Mouse (Mus musculus): ENCODE results near the gene Rab9. TPM values are rescaled to one million over a fixed set of nuclear protein-coding genes. Genes with fewer than 3 reads are reported as not detected.
"Not testable (repeated sequence)": the region's sequence is repeated elsewhere in the genome, so short reads cannot be mapped to it uniquely, and the experiment has no call there.

The Rab9 gene
- total RNA-seq (2021): 10 to 100 TPM; 45.5 to 48.2 TPM
- long read RNA-seq, experiment 1, transcript Rab9-202 (3 exons, 1,447 nt): major isoform, 13 of 14 reads
- long read RNA-seq, experiment 1, partial matches to known transcripts: 0 of 14 reads
- long read RNA-seq, experiment 1, other reads (novel, unspliced or antisense): 1 of 14 reads
- long read RNA-seq, experiment 2, transcript Rab9-202 (3 exons, 1,447 nt): major isoform, 64 of 64 reads
- long read RNA-seq, experiment 2, partial matches to known transcripts: 0 of 64 reads
- long read RNA-seq, experiment 2, other reads (novel, unspliced or antisense): 0 of 64 reads

DNA sequence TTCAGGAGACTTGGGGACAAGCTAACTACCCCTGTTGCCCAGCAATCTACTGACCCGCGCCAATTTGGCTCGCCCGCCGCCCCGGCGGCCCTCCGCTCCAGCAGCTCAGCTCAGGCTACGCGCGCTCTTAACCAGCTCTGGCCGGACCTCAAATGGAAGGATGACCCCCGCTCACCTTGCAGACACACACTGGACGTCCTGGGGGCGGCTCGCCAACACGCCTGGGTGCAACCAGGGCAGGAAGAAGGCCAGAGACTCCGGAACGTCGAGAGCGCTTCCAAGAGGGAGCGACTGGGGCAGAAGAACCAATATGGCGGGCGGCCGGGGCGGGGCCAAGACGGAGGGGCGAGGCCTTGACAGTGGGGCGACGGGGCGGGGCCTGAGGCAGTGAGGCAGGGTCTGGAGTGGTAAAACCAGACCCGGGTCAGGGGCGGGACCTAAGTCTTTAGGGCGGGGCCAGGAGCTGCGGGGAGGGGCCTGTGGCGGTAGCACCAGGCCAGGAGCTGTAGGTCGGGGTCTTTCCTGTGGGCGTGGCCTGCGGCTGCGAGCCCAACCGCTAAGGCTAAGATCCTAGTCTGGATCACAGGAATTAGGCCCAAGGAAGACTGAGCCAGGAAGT lies at the start of gene Rab9:
Gene Rab9 (minus strand): TSS at position 503 of the 619 bp plus-strand sequence.
- peak; percentile 87 for DNase-seq (ENCODE audit: low spot score in 2 of 2)

DNA sequence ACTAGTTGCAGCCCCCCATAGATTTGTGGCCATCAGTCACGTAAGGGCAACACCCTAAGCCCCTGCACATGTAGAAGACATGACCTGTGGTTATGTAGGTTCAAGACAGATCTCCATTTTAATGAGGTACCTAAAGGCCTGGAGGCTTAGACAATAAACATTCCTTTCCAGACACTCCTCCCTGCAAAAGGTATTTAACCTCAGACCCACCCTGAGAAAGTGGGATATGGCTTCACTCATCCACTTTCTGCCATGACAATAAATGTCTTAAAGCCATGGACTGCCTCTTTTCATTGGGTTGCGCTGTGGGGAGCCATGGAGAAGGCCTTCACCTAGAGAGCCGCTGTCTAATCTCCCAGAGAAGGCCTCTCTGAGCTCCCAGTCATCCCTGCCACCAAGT lies 48.5 kb upstream of the Rab9 start:
- DNase-seq (ENCODE audit: low spot score in 2 of 2): no peak

DNA sequence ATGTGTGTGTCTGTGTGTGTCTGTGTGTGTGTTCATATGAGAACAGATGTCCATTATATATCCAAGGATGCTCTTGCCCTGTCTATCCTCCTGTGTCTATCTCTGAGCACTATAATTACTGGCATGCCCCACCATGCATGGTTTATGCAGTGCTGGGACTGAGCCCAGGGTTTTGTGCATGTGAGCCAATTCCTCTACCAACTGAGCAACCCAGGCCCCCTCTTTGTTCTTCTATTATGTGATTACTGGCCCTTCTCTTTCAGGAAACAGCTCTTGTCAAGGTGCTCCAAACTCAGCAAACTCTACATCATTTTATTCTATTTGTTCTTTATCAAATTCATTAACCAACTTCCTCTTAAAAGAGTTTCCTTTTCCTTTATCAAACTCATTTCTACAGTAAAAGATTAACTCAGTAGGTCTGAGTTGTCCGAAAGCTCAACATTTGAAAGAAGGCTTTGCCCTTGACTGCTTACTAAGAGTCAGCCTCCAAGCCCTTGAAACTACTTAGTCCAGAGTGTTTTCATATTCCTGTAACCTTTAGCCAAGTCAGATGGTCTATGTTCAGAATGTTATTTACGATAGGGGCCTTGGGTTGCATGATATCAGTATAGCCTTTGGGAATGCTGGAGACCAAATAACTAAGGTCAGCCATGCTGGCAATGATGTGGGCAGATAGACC lies 46.1 kb upstream of the Rab9 start:
- DNase-seq (ENCODE audit: low spot score in 2 of 2): no peak

- DNase-seq (ENCODE audit: low spot score in 2 of 2): no peak
Measured at GRCm38 (mm10) chrX:166520782-166521181, 41.1 kb upstream of the Rab9 start.

- DNase-seq (ENCODE audit: low spot score in 2 of 2): no peak
Measured at GRCm38 (mm10) chrX:166518345-166518744, 38.7 kb upstream of the Rab9 start, which contains the start of gene Tceanc. Gene Tceanc (minus strand): TSS chrX:166518567.

- no peak for DNase-seq (ENCODE audit: low spot score in 2 of 2)
Measured at GRCm38 (mm10) chrX:166516631-166517030, 37.0 kb upstream of the Rab9 start.

GRCm38 (mm10) chrX:166515923-166516322 lies 36.3 kb upstream of the Rab9 start:
- no peak for DNase-seq (ENCODE audit: low spot score in 2 of 2)

DNA sequence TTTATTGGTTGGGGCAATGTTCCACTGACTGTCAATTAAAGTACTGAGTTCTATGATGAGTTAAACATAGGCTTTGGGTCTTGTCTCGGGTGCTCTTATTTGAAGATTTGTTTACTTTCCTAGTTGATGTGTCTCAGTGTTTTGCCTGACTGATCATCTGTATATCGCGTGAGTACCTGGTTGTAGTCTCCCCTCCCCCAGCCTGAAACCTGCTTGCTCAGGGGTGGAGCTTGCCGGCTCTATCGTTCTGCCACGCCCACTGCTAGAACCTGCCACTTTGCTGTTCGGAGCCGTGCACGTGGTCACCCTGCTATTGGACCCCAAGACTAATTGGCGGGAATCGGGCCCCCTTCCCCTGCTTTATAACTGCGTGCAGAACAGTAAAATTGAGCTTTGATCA lies 34.4 kb upstream of the Rab9 start:
- DNase-seq (ENCODE audit: low spot score in 2 of 2): not testable (repeated sequence)

DNA sequence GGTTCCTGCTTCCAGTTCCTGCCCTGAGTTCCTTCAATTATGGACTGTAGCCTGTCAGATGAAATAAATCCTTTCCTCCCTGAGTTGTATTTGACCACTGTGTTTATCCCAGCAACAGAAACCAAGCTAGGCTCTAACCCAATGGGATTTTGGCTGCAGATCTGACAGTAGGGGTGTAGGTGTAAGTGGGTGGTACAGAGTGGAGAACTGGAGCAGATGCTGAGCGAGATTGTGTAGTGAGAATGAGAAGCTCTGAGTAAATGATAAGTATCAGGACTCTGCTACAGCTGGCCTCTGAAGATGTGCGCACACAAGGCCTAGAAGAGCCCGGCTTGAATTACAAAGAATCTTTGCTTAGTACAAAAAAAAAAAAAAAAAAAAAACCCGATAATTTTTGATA lies 32.4 kb upstream of the Rab9 start:
- DNase-seq (ENCODE audit: low spot score in 2 of 2): no peak

- DNase-seq (ENCODE audit: low spot score in 2 of 2): no peak
Measured at GRCm38 (mm10) chrX:166511107-166511506, 31.4 kb upstream of the Rab9 start.

DNA sequence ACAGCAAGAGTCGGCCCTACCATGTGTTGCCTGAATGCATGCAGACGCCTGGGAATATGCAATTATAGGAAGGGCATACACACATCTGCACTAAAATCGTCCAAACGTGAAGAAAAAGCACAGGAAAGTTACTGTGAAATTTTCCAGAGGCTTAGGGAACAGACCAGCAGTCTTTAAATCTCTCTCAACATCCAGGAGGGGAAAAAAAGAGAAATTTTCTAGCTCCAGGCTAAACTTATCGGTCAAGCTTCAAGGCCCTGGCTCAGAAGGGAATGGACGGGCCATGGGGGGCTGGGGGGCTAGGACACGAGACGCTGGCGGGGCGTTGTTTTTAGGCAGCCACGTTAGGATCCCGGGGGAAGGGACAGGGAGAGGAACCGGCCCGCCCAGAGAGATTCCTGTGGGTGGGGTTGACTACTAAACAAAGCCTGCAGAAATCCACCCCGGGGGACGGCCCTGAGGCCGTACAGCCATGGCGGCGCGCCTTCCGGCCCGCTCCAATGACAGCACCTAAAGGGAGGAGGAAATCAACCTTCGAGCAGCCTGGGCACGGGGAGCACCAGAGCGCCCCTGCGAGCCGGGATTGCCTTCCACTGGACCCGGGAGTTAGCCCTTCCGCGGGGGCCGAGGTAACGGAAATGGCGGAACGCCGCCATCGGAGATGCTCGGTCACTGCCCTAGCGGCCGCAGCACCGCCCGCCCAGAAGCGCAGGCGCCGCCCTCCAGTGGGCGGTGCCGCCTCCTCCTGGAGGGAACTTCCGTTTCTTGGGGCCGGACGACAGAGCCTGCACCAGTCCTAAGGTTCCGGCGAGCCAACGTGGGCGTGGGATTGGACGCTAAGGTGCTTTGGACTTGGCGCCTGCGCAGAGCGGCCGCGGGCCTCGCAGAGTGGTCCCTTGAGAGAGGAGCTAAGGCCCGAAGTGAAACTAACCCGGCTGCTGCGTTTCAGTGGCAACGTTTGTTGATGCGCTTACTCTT lies 30.4 kb upstream of the Rab9 start:
- peak; percentile 73 to 80 for DNase-seq (ENCODE audit: low spot score in 2 of 2)

DNA sequence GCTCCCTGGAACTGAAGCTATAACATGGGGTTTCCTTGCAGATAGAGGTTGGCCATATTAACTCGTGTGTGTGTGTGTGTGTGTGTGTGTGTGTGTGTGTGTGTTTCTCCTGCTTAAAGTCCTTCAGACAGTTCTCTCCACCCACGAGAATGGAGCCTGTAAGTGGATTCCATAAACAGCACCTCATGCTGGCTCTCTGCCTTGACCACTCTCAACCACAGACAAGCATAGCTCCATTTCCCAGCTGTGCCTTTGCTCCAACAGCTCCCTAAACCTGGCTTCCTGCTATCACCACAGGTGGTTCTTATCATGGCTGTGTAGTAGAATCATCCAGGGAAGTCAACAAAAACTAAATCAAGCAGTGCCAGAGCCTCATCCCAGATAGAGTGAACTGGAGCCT lies 24.8 kb upstream of the Rab9 start:
- no peak for DNase-seq (ENCODE audit: low spot score in 2 of 2)

DNA sequence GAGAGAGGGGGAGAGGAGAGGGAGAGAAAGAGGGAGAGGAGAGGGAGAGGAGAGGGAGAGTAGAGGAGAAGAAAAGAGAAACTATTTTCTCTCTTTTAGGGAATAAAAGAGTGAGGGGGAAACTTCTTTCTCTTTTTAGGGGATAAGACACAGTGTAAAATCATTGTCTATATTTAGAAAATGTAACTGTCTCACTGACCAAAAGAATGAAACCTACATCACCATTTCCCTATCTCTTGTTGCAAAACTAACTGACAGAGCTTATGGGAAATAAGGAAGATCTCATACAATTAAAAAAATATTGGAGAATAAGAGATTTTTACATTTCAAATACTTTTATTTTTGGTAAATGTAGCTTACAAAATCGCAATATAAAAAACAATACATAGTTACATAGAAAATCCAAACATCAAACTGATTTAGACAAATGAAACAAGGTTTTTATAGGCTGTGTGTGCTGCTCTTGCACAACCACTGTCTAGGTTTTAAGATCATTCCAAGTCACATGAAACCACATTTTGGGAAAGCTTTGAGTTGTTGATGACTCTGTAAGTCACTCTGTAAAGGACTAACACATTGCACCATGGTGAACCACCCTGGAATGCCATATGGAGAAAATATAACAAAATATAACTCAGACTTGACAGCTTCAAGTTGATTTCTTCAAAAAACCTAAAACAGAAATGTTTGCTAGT lies 20.0 kb upstream of the Rab9 start:
- no peak for DNase-seq (ENCODE audit: low spot score in 2 of 2)

DNA sequence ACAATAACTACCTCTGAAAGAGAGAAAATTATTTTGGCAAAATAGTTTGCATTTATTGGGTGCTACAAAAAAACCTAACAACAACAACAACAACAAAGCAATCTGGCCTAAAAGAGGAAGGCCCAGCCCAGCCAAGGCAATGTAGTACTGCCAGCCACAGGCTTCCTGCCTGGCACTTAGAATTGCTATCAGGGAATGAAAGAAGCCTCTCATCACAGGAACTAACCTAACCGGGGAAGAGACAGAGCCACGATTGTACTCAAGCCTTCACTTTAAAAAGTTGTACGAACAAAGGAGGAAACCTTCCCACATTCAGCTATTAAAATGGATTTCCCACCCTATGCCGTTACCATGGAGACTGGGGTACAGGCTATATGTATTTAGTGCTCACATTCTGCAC lies 18.1 kb upstream of the Rab9 start:
- DNase-seq (ENCODE audit: low spot score in 2 of 2): no peak

GRCm38 (mm10) chrX:166495052-166495451 lies 15.4 kb upstream of the Rab9 start:
- DNase-seq (ENCODE audit: low spot score in 2 of 2): no peak

DNA sequence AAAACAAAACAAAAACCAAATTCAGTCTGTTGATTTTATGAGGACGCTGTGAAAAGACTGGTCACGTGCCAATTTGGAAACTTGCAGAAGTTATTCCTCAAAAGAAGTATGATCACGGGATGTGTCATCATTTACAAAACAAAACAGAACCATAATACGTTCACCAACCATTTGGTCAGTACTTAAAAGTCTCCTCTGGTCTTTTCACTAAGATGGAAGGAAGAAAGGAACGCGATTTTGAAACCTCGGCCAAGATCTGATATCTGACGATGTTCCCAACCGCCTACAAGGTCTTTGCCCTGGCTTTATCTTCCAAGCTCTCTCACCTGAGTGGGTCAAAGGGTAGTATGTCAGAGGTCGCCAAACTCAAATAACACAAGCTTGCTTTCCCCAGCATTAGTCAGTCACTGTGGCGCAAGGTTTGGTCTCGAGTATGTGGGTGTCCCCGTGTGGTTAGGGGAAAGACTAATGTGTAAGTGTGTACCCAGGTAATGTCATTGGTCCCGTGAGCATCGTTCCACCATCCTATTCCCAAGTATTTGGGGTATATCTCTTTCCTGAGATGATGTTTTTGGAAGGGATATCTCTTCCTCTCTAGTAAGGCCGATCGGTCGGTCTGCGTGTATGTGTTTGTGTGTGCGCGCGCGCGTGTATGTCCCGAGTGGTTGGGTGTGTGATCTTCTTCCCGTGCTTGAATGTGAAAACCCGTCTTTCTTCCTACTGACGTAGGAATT lies 869 bp downstream of the Rab9 start:
- DNase-seq (ENCODE audit: low spot score in 2 of 2): peak in 1 of 2 experiments; percentile 8

DNA sequence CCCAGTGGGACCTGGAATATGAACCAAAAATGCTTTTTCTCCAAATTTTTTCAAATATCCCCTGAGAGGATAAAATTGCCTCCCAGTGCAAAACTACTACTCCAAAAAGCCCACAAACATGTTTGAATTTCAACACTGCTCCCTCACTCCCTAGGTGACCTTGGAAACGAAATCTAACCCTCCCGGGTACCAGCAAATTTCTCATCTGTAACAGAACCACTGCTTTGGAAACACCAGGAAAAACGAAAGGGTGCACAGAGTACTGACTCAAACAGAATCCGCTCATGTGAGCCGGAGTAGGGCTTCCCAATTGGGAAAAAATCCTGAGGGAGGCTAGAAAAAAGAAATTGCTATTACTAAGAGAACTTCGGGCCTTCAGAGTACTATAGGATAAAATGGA lies 2.3 kb downstream of the Rab9 start:
- no peak for DNase-seq (ENCODE audit: low spot score in 2 of 2)

- no peak for DNase-seq (ENCODE audit: low spot score in 2 of 2)
Measured at GRCm38 (mm10) chrX:166472612-166473011, 7.1 kb downstream of the Rab9 start.

- no peak for DNase-seq (ENCODE audit: low spot score in 2 of 2)
Measured at GRCm38 (mm10) chrX:166468321-166468720, 11.3 kb downstream of the Rab9 start.

GRCm38 (mm10) chrX:166455525-166455924 lies 24.1 kb downstream of the Rab9 start:
- no peak for DNase-seq (ENCODE audit: low spot score in 2 of 2)

All from adrenal gland, adult 18-20 months (tissue).